Mouse (Mus musculus): Measurements from ENCODE around the gene Hoxb4. TPM values are rescaled to one million over a fixed set of nuclear protein-coding genes. Genes with fewer than 3 reads are reported as not detected.

Hoxb4 gene
- polyA plus RNA-seq, 1 experiment from 2014 or later = 0.70 TPM

DNA sequence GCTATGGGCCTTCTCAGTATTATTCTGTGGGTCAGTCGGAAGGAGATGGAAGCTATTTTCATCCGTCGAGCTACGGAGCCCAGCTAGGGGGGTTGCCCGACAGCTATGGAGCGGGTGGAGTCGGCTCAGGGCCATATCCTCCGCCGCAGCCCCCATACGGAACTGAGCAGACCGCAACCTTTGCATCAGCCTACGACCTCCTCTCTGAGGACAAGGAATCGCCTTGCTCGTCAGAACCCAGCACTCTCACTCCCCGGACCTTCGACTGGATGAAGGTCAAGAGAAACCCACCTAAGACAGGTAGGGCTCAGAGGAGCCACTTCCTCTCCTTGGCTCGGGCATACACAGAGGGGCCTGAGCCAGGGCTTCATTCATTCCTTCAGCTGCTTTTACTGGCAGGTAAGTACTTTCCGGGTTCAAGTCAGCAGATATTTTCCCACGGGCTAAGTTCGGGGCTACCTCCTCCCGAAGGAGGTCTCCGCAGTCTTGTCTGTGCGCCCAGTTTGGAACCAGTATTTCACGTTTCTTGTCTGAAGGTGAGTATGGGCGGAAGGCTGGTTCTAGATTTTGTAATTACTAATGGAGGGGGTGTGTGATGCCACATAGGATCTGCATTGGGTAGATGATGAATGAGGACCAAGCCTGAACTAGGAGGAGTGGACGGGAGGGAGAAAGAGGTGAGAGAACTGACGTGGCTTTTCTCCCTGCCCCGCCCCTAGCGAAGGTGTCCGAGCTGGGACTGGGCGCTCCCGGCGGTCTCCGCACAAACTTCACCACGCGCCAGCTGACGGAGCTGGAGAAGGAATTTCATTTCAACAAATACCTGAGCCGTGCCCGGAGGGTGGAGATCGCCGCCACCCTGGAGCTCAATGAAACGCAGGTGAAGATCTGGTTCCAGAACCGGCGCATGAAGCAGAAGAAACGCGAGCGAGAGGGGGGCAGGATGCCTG, 48.3 kb downstream of the Hoxb4 start:
- peak overlapping the region; percentile 24; the same call in 1 of the 2 replicates for H3K4me2 ChIP-seq (ENCODE audit: low read depth, low read length)
- 0 out of 2 replicates have a peak, but pooled peaks have one; percentile 22 for ATAC-seq (ENCODE audit: low read depth)
- H3K4me3 ChIP-seq (ENCODE audit: low read depth, low read length) = no peak overlapping the region
- peak; percentile 47 for DNase-seq (ENCODE audit: low spot score)
- WGBS = 2% methylated on average over 44 of the region's 47 CpGs
- no peaks in the 10 kb centered on the region for H3K36me3 ChIP-seq (ENCODE audit: control insufficient read depth, insufficient read depth, low read length)
- no peak overlapping the region for H3K9ac ChIP-seq (ENCODE audit: low read depth, low read length)
- H3K27ac ChIP-seq (replicated peaks; ENCODE audit: low read depth, low read length) = no peak overlapping the region
- peaks cover 97% of the 10 kb centered on the region for H3K27me3 ChIP-seq (replicated peaks; ENCODE audit: control insufficient read depth, insufficient read depth, low read length)
- no peaks in the 10 kb centered on the region for H3K4me1 ChIP-seq (ENCODE audit: control insufficient read depth, insufficient read depth, low read length)
- H3K9me3 ChIP-seq (ENCODE audit: control insufficient read depth, low read length) = no peaks in the 10 kb centered on the region

DNA sequence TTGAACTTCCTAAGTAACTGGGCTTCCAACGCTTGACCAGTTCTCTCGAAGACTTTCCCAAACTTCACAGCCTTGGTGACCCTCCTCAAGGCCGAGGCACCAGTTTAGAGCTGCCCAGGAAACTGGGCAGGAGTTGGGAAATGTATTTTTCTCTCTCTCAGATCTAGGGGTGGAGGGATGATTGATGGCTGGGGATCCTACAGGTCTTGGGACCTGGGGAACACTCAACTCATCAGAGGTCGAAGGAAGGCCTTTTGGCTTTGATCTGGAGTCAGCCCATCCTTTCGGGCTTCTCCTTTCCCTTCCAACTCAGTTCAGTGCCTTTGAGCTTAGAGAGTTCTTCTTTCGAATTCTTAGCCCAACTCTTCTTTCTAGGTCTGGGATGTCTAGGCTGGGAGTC, 49.1 kb downstream of the Hoxb4 start:
- Histone ChIP-seq H3K36me3 (ENCODE audit: control insufficient read depth, insufficient read depth, low read length) (no peaks in the 10 kb centered on the region), H3K4me2 (ENCODE audit: low read depth, low read length) (no peak overlapping the region), H3K4me3 (ENCODE audit: low read depth, low read length) (no peak overlapping the region), H3K9ac (ENCODE audit: low read depth, low read length) (no peak overlapping the region), H3K27me3 (replicated peaks; ENCODE audit: control insufficient read depth, insufficient read depth, low read length) (peaks cover 97% of the 10 kb centered on the region), H3K9me3 (ENCODE audit: control insufficient read depth, low read length) (no peaks in the 10 kb centered on the region), H3K27ac (replicated peaks; ENCODE audit: low read depth, low read length) (no peak overlapping the region), H3K4me1 (ENCODE audit: control insufficient read depth, insufficient read depth, low read length) (no peaks in the 10 kb centered on the region)
- 16% methylated on average over 6 of the region's 6 CpGs for whole genome bisulfite sequencing
- no peak for DNase-seq (ENCODE audit: low spot score)
- no peak for ATAC-seq (ENCODE audit: low read depth)

DNA sequence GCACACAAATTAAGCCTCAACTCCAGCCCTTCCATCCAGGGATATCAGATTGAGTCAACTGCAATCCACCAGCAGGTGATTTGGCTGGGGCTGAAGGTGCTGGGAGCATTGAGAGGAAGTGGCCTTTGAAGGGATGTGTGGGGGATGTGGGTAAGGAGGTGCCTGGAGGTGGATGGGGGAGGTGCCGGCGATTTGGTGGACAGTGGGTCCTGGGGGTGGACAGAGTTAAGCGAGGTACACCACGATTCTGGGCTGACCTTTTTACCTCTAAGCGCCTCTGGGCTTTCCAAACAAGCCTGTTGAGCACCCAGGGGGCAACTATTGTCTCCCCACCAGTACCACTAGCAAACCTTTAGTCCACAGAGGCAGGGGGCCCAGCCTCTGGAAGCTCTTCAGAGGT, 50.6 kb downstream of the Hoxb4 start:
- no peak overlapping the region for H3K4me3 ChIP-seq (ENCODE audit: low read depth, low read length)
- no peak overlapping the region for H3K9ac ChIP-seq (ENCODE audit: low read depth, low read length)
- no peak for ATAC-seq (ENCODE audit: low read depth)
- no peak for DNase-seq (ENCODE audit: low spot score)
- H3K27me3 ChIP-seq (replicated peaks; ENCODE audit: control insufficient read depth, insufficient read depth, low read length) = peaks cover 99% of the 10 kb centered on the region
- H3K4me1 ChIP-seq (ENCODE audit: control insufficient read depth, insufficient read depth, low read length) = no peaks in the 10 kb centered on the region
- H3K4me2 ChIP-seq (ENCODE audit: low read depth, low read length) = no peak overlapping the region
- 21% methylated on average over 5 of the region's 5 CpGs for WGBS
- no peaks in the 10 kb centered on the region for H3K36me3 ChIP-seq (ENCODE audit: control insufficient read depth, insufficient read depth, low read length)
- H3K27ac ChIP-seq (replicated peaks; ENCODE audit: low read depth, low read length) = no peak overlapping the region
- no peaks in the 10 kb centered on the region for H3K9me3 ChIP-seq (ENCODE audit: control insufficient read depth, low read length)

DNA sequence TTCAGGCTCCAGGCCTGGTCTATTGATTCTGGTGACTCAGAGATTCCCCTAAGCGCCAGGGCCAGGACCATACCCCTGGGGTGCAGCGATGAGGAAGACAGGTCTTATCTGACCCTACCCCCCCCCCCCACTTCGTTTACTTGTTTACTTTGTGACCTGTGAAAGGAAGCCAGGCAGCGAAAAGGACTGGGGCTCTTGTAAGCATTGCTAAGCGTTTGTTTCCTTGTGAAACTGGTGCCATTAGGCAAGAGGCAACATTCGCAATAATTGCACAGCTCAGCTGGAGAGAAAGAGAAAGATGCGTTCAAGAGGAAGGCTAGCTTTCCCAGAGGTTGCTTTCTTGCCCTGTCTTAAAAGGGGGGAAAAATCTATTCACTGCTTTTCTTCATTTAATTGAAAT, 51.1 kb downstream of the Hoxb4 start:
- Histone ChIP-seq H3K27me3 (replicated peaks; ENCODE audit: control insufficient read depth, insufficient read depth, low read length) (peaks cover 99% of the 10 kb centered on the region), H3K4me3 (ENCODE audit: low read depth, low read length) (no peak overlapping the region), H3K9ac (ENCODE audit: low read depth, low read length) (no peak overlapping the region), H3K36me3 (ENCODE audit: control insufficient read depth, insufficient read depth, low read length) (no peaks in the 10 kb centered on the region), H3K27ac (replicated peaks; ENCODE audit: low read depth, low read length) (no peak overlapping the region), H3K4me2 (ENCODE audit: low read depth, low read length) (no peak overlapping the region), H3K9me3 (ENCODE audit: control insufficient read depth, low read length) (no peaks in the 10 kb centered on the region), H3K4me1 (ENCODE audit: control insufficient read depth, insufficient read depth, low read length) (no peaks in the 10 kb centered on the region)
- DNase-seq (ENCODE audit: low spot score) (no peak), ATAC-seq (ENCODE audit: low read depth) (no peak)
- 19% methylated on average over 7 of the region's 7 CpGs for WGBS

MicroRNA genes within 50 kb of the gene (microRNA counts, 519-probe panel; counts per million panel counts)
- 2,755 counts per million, percentile 60 among the panel's probes with 10 or more counts for microRNA mmu-miR-10a

Small RNA genes lying within 50 kb of the gene (microRNA-seq; reads per million reads assigned to microRNA genes)
- 2,832 reads per million, percentile 85 among the genes with 10 or more reads in this experiment for gene Mir10a (ENCODE audit: borderline number of aligned reads)

Other genes with a start within 250 kb of the Hoxb4 start
- gene Atp5g1, start 242.6 kb upstream of the Hoxb4 start, polyA plus RNA-seq (2014; fragmentation: Nextera tagmentation; extraction: Ambion mirVana) = 764 and 777 TPM in 2 replicates
- 0.47 TPM in 1 of 2 replicates, not detected in the other for gene Calcoco2, start 206.3 kb upstream of the Hoxb4 start, polyA plus RNA-seq (2014; fragmentation: Nextera tagmentation; extraction: Ambion mirVana)
- 0.30 and 0.96 TPM in 2 replicates for gene Ttll6, start 184.5 kb upstream of the Hoxb4 start, polyA plus RNA-seq (2014; fragmentation: Nextera tagmentation; extraction: Ambion mirVana)
- not detected in 2 replicates for gene Hoxb13, start 124.0 kb upstream of the Hoxb4 start, polyA plus RNA-seq (2014; fragmentation: Nextera tagmentation; extraction: Ambion mirVana)
- 0.10 TPM in 1 of 2 replicates, not detected in the other for gene Hoxb9, start 46.8 kb upstream of the Hoxb4 start, polyA plus RNA-seq (2014; fragmentation: Nextera tagmentation; extraction: Ambion mirVana)
- not detected in 2 replicates for gene Hoxb8, start 36.4 kb upstream of the Hoxb4 start, polyA plus RNA-seq (2014; fragmentation: Nextera tagmentation; extraction: Ambion mirVana)
- gene Hoxb7, start 31.6 kb upstream of the Hoxb4 start, polyA plus RNA-seq (2014; fragmentation: Nextera tagmentation; extraction: Ambion mirVana) = 0.39 and 0.42 TPM in 2 replicates
- gene Hoxb6, start 25.8 kb upstream of the Hoxb4 start, polyA plus RNA-seq (2014; fragmentation: Nextera tagmentation; extraction: Ambion mirVana) = 0.22 and 0.97 TPM in 2 replicates
- 1.8 and 2.4 TPM in 2 replicates for gene Hoxb5, start 14.9 kb upstream of the Hoxb4 start, polyA plus RNA-seq (2014; fragmentation: Nextera tagmentation; extraction: Ambion mirVana)
- gene Hoxb3, start 5.1 kb downstream of the Hoxb4 start, polyA plus RNA-seq (2014; fragmentation: Nextera tagmentation; extraction: Ambion mirVana) = 0.81 and 1.1 TPM in 2 replicates
- gene Hoxb2, start 32.3 kb downstream of the Hoxb4 start, polyA plus RNA-seq (2014; fragmentation: Nextera tagmentation; extraction: Ambion mirVana) = 7.5 and 8.9 TPM in 2 replicates
- gene Hoxb1, start 47.5 kb downstream of the Hoxb4 start, polyA plus RNA-seq (2014; fragmentation: Nextera tagmentation; extraction: Ambion mirVana) = 0.13 TPM in 1 of 2 replicates, not detected in the other
- gene Skap1, start 146.3 kb downstream of the Hoxb4 start, polyA plus RNA-seq (2014; fragmentation: Nextera tagmentation; extraction: Ambion mirVana) = 1.5 and 2.3 TPM in 2 replicates